17 mouse cellular contexts compared by ENCODE assay signal in the genomic region with DNA sequence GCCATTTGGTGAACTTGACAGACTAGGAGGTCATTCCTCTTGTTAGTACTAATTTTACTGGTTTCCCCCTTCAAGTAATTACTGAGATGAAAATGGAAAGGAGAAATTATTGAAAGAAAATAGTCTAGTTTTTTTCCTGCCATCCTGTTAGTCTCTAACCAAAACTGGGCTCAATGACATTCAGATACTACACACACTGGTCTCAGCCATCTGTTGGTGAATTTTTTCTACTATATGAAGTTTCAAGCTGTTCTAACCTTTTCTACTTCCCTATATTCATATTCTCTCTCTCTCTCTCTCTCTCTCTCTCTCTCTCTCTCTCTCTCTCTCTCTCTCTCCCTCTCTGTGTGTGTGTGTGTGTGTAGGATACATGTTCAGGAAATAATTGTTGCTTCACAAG.
DNase-seq lines count a peak whose midpoint lies in the region; ATAC-seq and TF ChIP-seq lines count a peak whose summit lies in the region.
"Had no signal": no experiment of that assay in that cellular context is flagged by ENCODE, and none has a peak within 500 bp of the region (broad histone marks: within the 10 kb centered on the region; RNA-seq: fewer than 3 reads in every experiment).

No protein-coding gene starts in this region.

- no peak for TF ChIP-seq CTCF in hindbrain, postnatal 0 days (IDR thresholded peaks at IDR 0.05; ENCODE audit: low read depth)

- no peak for ATAC-seq in hindbrain, postnatal 0 days
- ATAC-seq in hindbrain, embryonic 11.5 days (ENCODE audit: low FRiP score), result no peak
- ATAC-seq in forebrain, embryonic 14.5 days, result no peak
- no peak for ATAC-seq in midbrain, embryonic 12.5 days (ENCODE audit: low FRiP score, low read depth)
- ATAC-seq: intestine, embryonic 15.5 days had no signal

- H3K36me3 ChIP-seq in hindbrain, postnatal 0 days (ENCODE audit: insufficient read depth, low read length), result no peaks in the 10 kb centered on the region
- no peaks in the 10 kb centered on the region for H3K36me3 ChIP-seq in hindbrain, embryonic 11.5 days (ENCODE audit: control insufficient read depth, insufficient read depth, low read length)
- 0 out of 2 replicates have a peak, but pooled peaks cover 2% of the 10 kb centered on the region for H3K36me3 ChIP-seq in forebrain, embryonic 14.5 days (ENCODE audit: control insufficient read depth, insufficient read depth, low read length)
- H3K36me3 ChIP-seq in midbrain, embryonic 12.5 days, result no peaks in the 10 kb centered on the region
- H3K36me3 ChIP-seq: embryonic facial prominence, embryonic 12.5 days; intestine, embryonic 15.5 days; limb, embryonic 12.5 days; liver, embryonic 13.5 days; lung, embryonic 15.5 days had no signal

- peak; percentile 25 for DNase-seq in hindbrain, postnatal 0 days (ENCODE audit: low spot score)
- DNase-seq in hindbrain, embryonic 11.5 days (ENCODE audit: low spot score), result no peak
- peak; percentile 46 for DNase-seq in forebrain, embryonic 14.5 days (ENCODE audit: low spot score)
- DNase-seq in telencephalon, adult 2 months (ENCODE audit: low read depth, low spot score), result peak; percentile 43
- no peak for DNase-seq in urinary bladder, postnatal 4 days (ENCODE audit: low spot score in 2 of 2)
- DNase-seq in kidney, postnatal 4 days, result no peak
- DNase-seq: liver, embryonic 13.5 days; right cerebral cortex, postnatal 4 days; thymus, postnatal 4 days had no signal

- H3K27me3 ChIP-seq in hindbrain, postnatal 0 days (ENCODE audit: insufficient read depth, low read length), result no peaks in the 10 kb centered on the region
- no peaks in the 10 kb centered on the region for H3K27me3 ChIP-seq in hindbrain, embryonic 11.5 days (ENCODE audit: control insufficient read depth, insufficient read depth, low read length)
- no peaks in the 10 kb centered on the region for H3K27me3 ChIP-seq in forebrain, embryonic 14.5 days (replicated peaks; ENCODE audit: control insufficient read depth, insufficient read depth, low read length)
- H3K27me3 ChIP-seq in midbrain, embryonic 12.5 days, result no peaks in the 10 kb centered on the region
- H3K27me3 ChIP-seq: embryonic facial prominence, embryonic 12.5 days; intestine, embryonic 15.5 days; limb, embryonic 12.5 days; liver, embryonic 13.5 days; lung, embryonic 15.5 days had no signal

- H3K4me1 ChIP-seq in hindbrain, postnatal 0 days (ENCODE audit: insufficient read depth, low read length), result peaks cover 4% of the 10 kb centered on the region; the same call in 1 of the 2 replicates
- H3K4me1 ChIP-seq in hindbrain, embryonic 11.5 days (replicated peaks; ENCODE audit: control insufficient read depth, insufficient read depth, low read length), result no peaks in the 10 kb centered on the region
- H3K4me1 ChIP-seq in forebrain, embryonic 14.5 days (ENCODE audit: control insufficient read depth, insufficient read depth, low read length), result peaks cover 14% of the 10 kb centered on the region
- H3K4me1 ChIP-seq in midbrain, embryonic 12.5 days, result peaks cover 19% of the 10 kb centered on the region
- H3K4me1 ChIP-seq: embryonic facial prominence, embryonic 12.5 days; intestine, embryonic 15.5 days; limb, embryonic 12.5 days; liver, embryonic 13.5 days; lung, embryonic 15.5 days had no signal

- H3K4me3 ChIP-seq in hindbrain, postnatal 0 days (ENCODE audit: low read length), result no peak overlapping the region
- H3K4me3 ChIP-seq in hindbrain, embryonic 11.5 days (ENCODE audit: low read depth, low read length), result no peak overlapping the region
- H3K4me3 ChIP-seq in forebrain, embryonic 14.5 days (ENCODE audit: low read depth, low read length), result no peak overlapping the region
- no peak overlapping the region for H3K4me3 ChIP-seq in midbrain, embryonic 12.5 days
- H3K4me3 ChIP-seq: embryonic facial prominence, embryonic 12.5 days; intestine, embryonic 15.5 days; limb, embryonic 12.5 days; liver, embryonic 13.5 days; lung, embryonic 15.5 days had no signal

- no peak overlapping the region for H3K9ac ChIP-seq in hindbrain, postnatal 0 days (replicated peaks; ENCODE audit: low read length)
- no peak overlapping the region for H3K9ac ChIP-seq in hindbrain, embryonic 11.5 days (ENCODE audit: low read depth, low read length)
- no peak overlapping the region for H3K9ac ChIP-seq in forebrain, embryonic 14.5 days (ENCODE audit: low read length)
- no peak overlapping the region for H3K9ac ChIP-seq in midbrain, embryonic 12.5 days (replicated peaks)
- H3K9ac ChIP-seq: embryonic facial prominence, embryonic 12.5 days; intestine, embryonic 15.5 days; limb, embryonic 12.5 days; liver, embryonic 13.5 days; lung, embryonic 15.5 days had no signal

- H3K4me2 ChIP-seq in hindbrain, postnatal 0 days (ENCODE audit: low read depth, low read length), result no peak overlapping the region
- H3K4me2 ChIP-seq in hindbrain, embryonic 11.5 days (replicated peaks; ENCODE audit: low read depth, low read length), result no peak overlapping the region
- H3K4me2 ChIP-seq in forebrain, embryonic 14.5 days (ENCODE audit: low read length), result no peak overlapping the region
- H3K4me2 ChIP-seq in midbrain, embryonic 12.5 days (replicated peaks), result no peak overlapping the region
- H3K4me2 ChIP-seq: embryonic facial prominence, embryonic 12.5 days; heart, embryonic 11.5 days; intestine, embryonic 15.5 days; limb, embryonic 12.5 days; liver, embryonic 13.5 days; lung, embryonic 15.5 days had no signal

- H3K9me3 ChIP-seq in hindbrain, postnatal 0 days (ENCODE audit: low read length), result no peaks in the 10 kb centered on the region
- no peaks in the 10 kb centered on the region for H3K9me3 ChIP-seq in hindbrain, embryonic 11.5 days (ENCODE audit: control insufficient read depth, low read length)
- H3K9me3 ChIP-seq in forebrain, embryonic 14.5 days (replicated peaks; ENCODE audit: control insufficient read depth, low read length), result no peaks in the 10 kb centered on the region
- no peaks in the 10 kb centered on the region for H3K9me3 ChIP-seq in midbrain, embryonic 12.5 days
- H3K9me3 ChIP-seq: embryonic facial prominence, embryonic 12.5 days; intestine, embryonic 15.5 days; limb, embryonic 12.5 days; liver, embryonic 13.5 days; lung, embryonic 15.5 days had no signal

- peak overlapping the region; percentile 62 for H3K27ac ChIP-seq in hindbrain, postnatal 0 days
- H3K27ac ChIP-seq in hindbrain, embryonic 11.5 days (ENCODE audit: low read depth, low read length), result no peak overlapping the region
- peak overlapping the region; percentile 88 for H3K27ac ChIP-seq in forebrain, embryonic 14.5 days (ENCODE audit: low read depth, low read length)
- peak overlapping the region; percentile 80 for H3K27ac ChIP-seq in midbrain, embryonic 12.5 days (replicated peaks)
- H3K27ac ChIP-seq: embryonic facial prominence, embryonic 12.5 days; intestine, embryonic 15.5 days; kidney, postnatal 0 days; limb, embryonic 12.5 days; liver, embryonic 13.5 days; lung, embryonic 15.5 days; macrophage had no signal

Comparison
In these comparisons a context has a peak if more than half of its experiments do, and no peak if none do; other contexts are left out.
1. DNase-seq: peak in hindbrain, postnatal 0 days (single experiment), forebrain, embryonic 14.5 days (single experiment) and telencephalon, adult 2 months (single experiment); none in hindbrain, embryonic 11.5 days (single experiment), urinary bladder, postnatal 4 days (0 of 2) and kidney, postnatal 4 days (0 of 2).